Mouse (Mus musculus) hindbrain, embryonic 14.5 days (tissue): Measurements from ENCODE around the gene Il4. TPM values are rescaled to one million over a fixed set of nuclear protein-coding genes. Genes with fewer than 3 reads are reported as not detected.
A peak's percentile ranks its signal among the peaks of the same experiment; 100 is the strongest.
"Not testable (repeated sequence)": the region's sequence is repeated elsewhere in the genome, so short reads cannot be mapped to it uniquely, and the experiment has no call there.

ENCODE experiments used
- ATAC-seq: fragments of 200-750 bp; cut with Nextera tagmentation; 2 replicates; pipeline ENCODE4 v1.8.0; 2017; ENCODE audit warnings: moderate number of reproducible peaks, mild to moderate bottlenecking, moderate TSS enrichment, moderate library complexity; ENCODE audit not compliant: low FRiP score
- DNase-seq: peaks from one replicate; pipeline ENCODE4 v3.0.0-alpha.2; 2015; ENCODE audit warnings: low spot score
- H3K27ac ChIP-seq: fragments of 300-500 bp; sonication (generic); 2 replicates; pipeline ENCODE4 v1.5.1; 2014; ENCODE audit warnings: mild to moderate bottlenecking, moderate library complexity
- H3K27me3 ChIP-seq: fragments of 300-500 bp; sonication (generic); 2 replicates; pipeline ENCODE4 v1.6.1; 2014; ENCODE audit warnings: mild to moderate bottlenecking, low read length, mixed read lengths; ENCODE audit not compliant: control insufficient read depth, insufficient read depth
- H3K36me3 ChIP-seq: fragments of 300-500 bp; sonication (generic); replicated peaks from 2 replicates; pipeline ENCODE4 v1.6.1; 2014; ENCODE audit not compliant: control insufficient read depth, insufficient read depth
- H3K4me1 ChIP-seq: fragments of 300-500 bp; sonication (generic); replicated peaks from 2 replicates; pipeline ENCODE4 v1.6.1; 2014; ENCODE audit warnings: antibody characterized with exemption, low read length, mixed read lengths; ENCODE audit not compliant: control insufficient read depth, insufficient read depth
- H3K4me2 ChIP-seq: fragments of 300-500 bp; sonication (generic); replicated peaks from 2 replicates; pipeline ENCODE4 v1.6.1; 2014; ENCODE audit warnings: mild to moderate bottlenecking, moderate library complexity
- H3K4me3 ChIP-seq: fragments of 300-500 bp; sonication (generic); replicated peaks from 2 replicates; pipeline ENCODE4 v1.5.1; 2014; ENCODE audit warnings: mild to moderate bottlenecking, low read length
- H3K9ac ChIP-seq: fragments of 300-500 bp; sonication (generic); 2 replicates; pipeline ENCODE4 v1.6.1; 2014
- H3K9me3 ChIP-seq: fragments of 300-500 bp; sonication (generic); 2 replicates; pipeline ENCODE4 v1.6.1; 2016; ENCODE audit warnings: low read length; ENCODE audit not compliant: control insufficient read depth
- WGBS: fragments of 180-500 bp; shearing (Covaris S2); extraction: QIAGEN DNeasy Blood & Tissue Kit; methylation state at CpG from one replicate; pipeline ENCODE4 v1.1.7; 2014; 5-methylcytosine and 5-hydroxymethylcytosine counted together
- polyA plus RNA-seq: library from polyadenylated mRNA; unstranded; fragments of >200 nt; fragmentation: Nextera tagmentation; extraction: Ambion mirVana; gene quantifications from 2 replicates; pipeline ENCODE4 v1.2.1, GENCODE M21; 2014

Il4 gene
- polyA plus RNA-seq, 1 experiment from 2014 or later, result 8.5 TPM

DNA sequence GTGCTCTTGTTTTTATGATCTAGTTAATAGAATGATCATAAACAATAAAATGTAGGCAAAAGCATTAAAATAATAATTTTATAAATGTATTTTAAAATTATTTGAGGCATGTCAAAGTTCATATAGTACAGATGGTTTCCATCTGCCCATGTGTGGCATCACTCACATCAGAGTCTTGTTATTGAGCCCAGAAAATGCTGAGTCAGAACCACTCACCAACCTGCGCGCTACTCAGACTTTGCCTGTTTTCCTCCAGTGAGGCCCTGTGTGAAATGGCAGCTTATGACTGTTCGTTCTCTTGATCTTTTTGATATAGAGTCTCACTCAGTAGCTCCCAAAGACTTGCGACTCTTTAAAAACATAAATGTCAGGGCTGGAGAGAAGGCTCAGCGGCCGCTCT lies 33.0 kb downstream of the Il4 start:
- ATAC-seq, result no peak
- no peak for DNase-seq

GRCm38 (mm10) chr11:53584849-53585248 lies 33.6 kb downstream of the Il4 start:
- Histone ChIP-seq H3K4me1 (no peaks in the 10 kb centered on the region), H3K9ac (no peak overlapping the region), H3K27ac (no peak overlapping the region), H3K9me3 (no peaks in the 10 kb centered on the region), H3K27me3 (no peaks in the 10 kb centered on the region), H3K36me3 (peaks cover 96% of the 10 kb centered on the region), H3K4me3 (no peak overlapping the region), H3K4me2 (no peak overlapping the region)
- 66% methylated on average over 3 of the region's 3 CpGs for WGBS
- peak; percentile 50 for DNase-seq
- ATAC-seq, result no peak

More for the DNA sequence above, 33.0 kb downstream of the Il4 start:
- Histone ChIP-seq H3K9ac (no peak overlapping the region), H3K9me3 (no peaks in the 10 kb centered on the region), H3K4me1 (no peaks in the 10 kb centered on the region), H3K27me3 (no peaks in the 10 kb centered on the region), H3K27ac (no peak overlapping the region), H3K4me2 (no peak overlapping the region), H3K4me3 (no peak overlapping the region), H3K36me3 (peaks cover 93% of the 10 kb centered on the region)
- 97% methylated on average over 6 of the region's 6 CpGs for WGBS

GRCm38 (mm10) chr11:53583151-53583550 lies 35.3 kb downstream of the Il4 start:
- no peaks in the 10 kb centered on the region for H3K27me3 ChIP-seq
- H3K9me3 ChIP-seq, result no peaks in the 10 kb centered on the region
- H3K27ac ChIP-seq, result no peak overlapping the region
- no peak for DNase-seq
- peaks cover 93% of the 10 kb centered on the region for H3K36me3 ChIP-seq
- 71% methylated on average over 10 of the region's 10 CpGs for WGBS
- H3K4me3 ChIP-seq, result no peak overlapping the region
- no peak overlapping the region for H3K4me2 ChIP-seq
- no peak for ATAC-seq
- no peak overlapping the region for H3K9ac ChIP-seq
- H3K4me1 ChIP-seq, result no peaks in the 10 kb centered on the region

- no peak for ATAC-seq
- Histone ChIP-seq H3K9ac (no peak overlapping the region), H3K4me1 (no peaks in the 10 kb centered on the region), H3K4me2 (no peak overlapping the region), H3K9me3 (no peaks in the 10 kb centered on the region), H3K27me3 (no peaks in the 10 kb centered on the region), H3K4me3 (no peak overlapping the region), H3K36me3 (peaks cover 80% of the 10 kb centered on the region), H3K27ac (no peak overlapping the region)
- no peak for DNase-seq
- WGBS, result 95% methylated on average over 3 of the region's 3 CpGs
These were observed 37.9 kb downstream of the Il4 start for GRCm38 (mm10) chr11:53580562-53580961.

DNA sequence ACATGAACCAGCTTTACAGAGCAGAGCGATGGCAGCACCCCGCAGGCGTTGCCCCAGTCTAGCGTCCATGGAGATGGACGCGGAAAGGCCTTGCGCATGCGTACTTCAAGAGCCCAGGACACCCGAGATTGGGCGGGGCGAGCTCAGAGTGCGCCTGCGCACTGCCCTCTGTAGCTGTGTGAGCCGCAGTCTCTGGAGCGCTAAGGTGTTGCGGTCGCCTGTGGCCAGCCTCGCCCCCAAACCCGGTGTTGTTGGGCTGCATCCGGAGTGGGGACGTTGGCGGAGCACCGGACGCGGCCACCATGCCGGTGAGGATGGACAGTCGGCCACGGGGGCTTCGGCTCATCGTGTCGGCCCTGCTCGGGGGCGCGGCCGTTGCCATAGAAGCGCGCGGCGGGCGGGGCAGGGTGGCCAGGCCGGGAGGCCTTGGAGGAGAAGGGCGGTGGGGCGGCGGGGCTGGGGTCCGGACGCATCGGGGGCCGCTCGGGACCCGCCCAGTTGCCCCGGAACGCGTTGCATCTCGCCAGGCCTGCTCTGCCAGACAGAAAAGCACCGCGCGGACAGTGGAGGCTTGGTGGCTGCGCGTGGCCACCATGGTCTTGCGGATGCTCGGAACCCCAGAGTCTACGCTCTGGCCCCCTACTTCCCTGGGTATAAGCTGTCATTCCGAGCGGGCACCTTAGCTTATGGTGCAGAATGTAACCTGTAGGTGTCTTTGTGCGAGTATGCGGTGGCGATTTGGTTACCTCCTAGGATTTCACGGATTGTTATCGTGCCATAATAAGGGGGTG lies 51.0 kb downstream of the Il4 start, which contains the start of gene Kif3a:
Gene Kif3a, plus strand, starts transcription at position 156 of the 791 bp plus-strand sequence.
- WGBS, result under 1% methylated on average over 65 of the region's 69 CpGs
- H3K4me1 ChIP-seq, result peaks cover 17% of the 10 kb centered on the region
- H3K4me2 ChIP-seq, result peak within 1 kb of the TSS; percentile 73
- H3K36me3 ChIP-seq, result peaks cover 14% of the 10 kb centered on the region
- H3K27me3 ChIP-seq, result no peaks in the 10 kb centered on the region
- H3K9ac ChIP-seq, result peak within 1 kb of the TSS; percentile 86
- H3K4me3 ChIP-seq, result peak within 1 kb of the TSS; percentile 71
- peak within 1 kb of the TSS; percentile 86 for H3K27ac ChIP-seq
- ATAC-seq (peak; percentile 94), DNase-seq (peak; percentile 96)
- no peaks in the 10 kb centered on the region for H3K9me3 ChIP-seq

GRCm38 (mm10) chr11:53566646-53567045 lies 51.8 kb downstream of the Il4 start:
- peak overlapping the region; percentile 71 for H3K4me3 ChIP-seq
- no peak for DNase-seq
- peaks cover 14% of the 10 kb centered on the region for H3K36me3 ChIP-seq
- H3K4me1 ChIP-seq, result peaks cover 17% of the 10 kb centered on the region
- H3K4me2 ChIP-seq, result peak overlapping the region; percentile 73
- H3K9ac ChIP-seq, result peak overlapping the region; percentile 86
- 89% methylated on average over 4 of the region's 4 CpGs for WGBS
- H3K27ac ChIP-seq, result peak overlapping the region; percentile 86; the same call in 1 of the 2 replicates
- 0 out of 2 replicates have a peak, but pooled peaks have one; percentile 15 for ATAC-seq
- no peaks in the 10 kb centered on the region for H3K27me3 ChIP-seq
- no peaks in the 10 kb centered on the region for H3K9me3 ChIP-seq

DNA sequence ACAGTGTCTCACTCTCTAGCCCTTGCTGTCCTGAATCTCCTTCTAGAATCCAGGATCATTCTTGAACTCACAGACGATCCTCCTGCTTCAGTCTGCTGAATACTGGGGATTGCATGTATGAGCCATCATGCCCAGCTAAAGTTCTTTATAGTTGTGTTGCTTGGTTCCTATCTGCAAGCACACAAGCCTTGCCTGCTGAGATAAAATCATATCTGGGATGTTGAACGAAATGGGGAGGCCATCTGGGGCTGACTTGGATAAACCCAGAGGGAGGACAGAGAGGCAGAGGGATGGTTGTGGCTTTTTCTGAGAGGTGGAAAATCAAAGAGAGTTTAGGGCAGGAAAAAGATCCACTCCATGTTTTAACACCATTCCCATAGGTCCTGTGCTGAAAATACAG lies 56.5 kb downstream of the Il4 start:
- H3K9ac ChIP-seq, result no peak overlapping the region
- ATAC-seq, result no peak
- no peak overlapping the region for H3K4me2 ChIP-seq
- H3K27me3 ChIP-seq, result no peaks in the 10 kb centered on the region
- 84% methylated on average over 2 of the region's 2 CpGs for WGBS
- no peaks in the 10 kb centered on the region for H3K36me3 ChIP-seq
- no peaks in the 10 kb centered on the region for H3K9me3 ChIP-seq
- no peak for DNase-seq
- no peak overlapping the region for H3K27ac ChIP-seq
- no peaks in the 10 kb centered on the region for H3K4me1 ChIP-seq
- H3K4me3 ChIP-seq, result no peak overlapping the region

DNA sequence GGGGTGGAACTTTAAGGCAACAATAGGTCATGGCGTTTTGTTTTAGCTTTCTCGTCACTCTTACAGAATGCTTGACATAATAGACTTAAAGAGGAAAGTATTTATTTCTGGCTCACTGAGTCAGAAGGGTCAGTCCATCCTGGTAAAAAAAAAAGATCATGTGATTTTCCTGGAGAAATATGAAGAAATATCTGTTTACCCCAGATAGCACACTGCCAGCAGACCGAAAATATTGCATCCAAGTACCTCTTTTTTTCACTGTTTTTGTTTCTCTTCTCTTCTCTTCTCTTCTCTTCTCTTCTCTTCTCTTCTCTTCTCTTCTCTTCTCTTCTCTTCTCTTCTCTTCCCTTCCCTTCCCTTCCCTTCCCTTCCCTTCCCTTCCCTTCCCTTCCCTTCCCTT lies 58.5 kb downstream of the Il4 start:
- not testable (repeated sequence) for H3K4me3 ChIP-seq, ATAC-seq, H3K9me3 ChIP-seq, DNase-seq, H3K27me3 ChIP-seq, H3K4me1 ChIP-seq, H3K36me3 ChIP-seq, H3K27ac ChIP-seq, H3K4me2 ChIP-seq, H3K9ac ChIP-seq
- 85% methylated on average over 1 of the region's 3 CpGs for WGBS

DNA sequence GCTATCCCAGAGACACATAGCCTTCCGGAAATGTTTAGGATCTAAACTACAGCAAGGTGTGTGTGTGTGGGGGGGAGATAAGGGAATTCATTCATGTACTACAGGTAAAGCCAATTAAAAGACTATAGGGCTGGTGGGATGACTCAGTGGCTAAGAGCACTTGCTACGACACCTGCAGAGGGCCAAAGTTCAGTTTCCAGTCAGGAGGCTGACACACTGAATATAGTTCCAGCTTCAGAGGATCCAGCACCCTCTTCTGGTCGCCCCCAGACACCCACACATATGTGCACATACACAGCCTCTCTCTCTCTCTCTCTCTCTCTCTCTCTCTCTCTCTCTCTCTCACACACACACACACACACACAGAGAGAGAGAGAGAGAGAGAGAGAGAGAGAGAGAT lies 60.5 kb downstream of the Il4 start:
- not testable (repeated sequence) for H3K36me3 ChIP-seq, H3K4me1 ChIP-seq, H3K9me3 ChIP-seq, H3K27me3 ChIP-seq, H3K9ac ChIP-seq, H3K27ac ChIP-seq, DNase-seq, ATAC-seq, H3K4me3 ChIP-seq, H3K4me2 ChIP-seq
- WGBS, result 92% methylated on average over 1 of the region's 3 CpGs
